Mouse (Mus musculus) olfactory bulb, adult 2 months (tissue): ENCODE data around the gene Zfp2. TPM values are rescaled to one million over a fixed set of nuclear protein-coding genes. Genes with fewer than 3 reads are reported as not detected.

ENCODE experiments used
- H3K27ac ChIP-seq: fragments of 200-500 bp; 2 replicates; pipeline ENCODE4 v1.5.1; 2012; ENCODE audit warnings: low read depth, low read length; ENCODE audit not compliant: insufficient read depth
- H3K4me1 ChIP-seq: fragments of 200-500 bp; 2 replicates; pipeline ENCODE4 v1.6.1; 2012; ENCODE audit warnings: low read length; ENCODE audit not compliant: control insufficient read depth, insufficient read depth
- H3K4me3 ChIP-seq: fragments of 200-500 bp; 2 replicates; pipeline ENCODE4 v1.5.1; 2012; ENCODE audit warnings: mild to moderate bottlenecking, low read depth, low read length, moderate library complexity; ENCODE audit not compliant: insufficient read depth
- CTCF ChIP-seq: fragments of 200-500 bp; IDR thresholded peaks from 2 replicates; pipeline ENCODE4 v1.5.1; 2012; ENCODE audit warnings: low read depth, mild to moderate bottlenecking, low read length, moderate library complexity; ENCODE audit not compliant: insufficient read depth
- POLR2A ChIP-seq: fragments of 200-500 bp; IDR thresholded peaks from 2 replicates; pipeline ENCODE4 v1.6.1; 2012; ENCODE audit warnings: mild to moderate bottlenecking, low read depth, low read length, moderate library complexity; ENCODE audit not compliant: insufficient read depth
- WGBS: fragments of 180-500 bp; shearing (Covaris S2); methylation state at CpG from one replicate; pipeline ENCODE4 v1.1.7; 2018; 5-methylcytosine and 5-hydroxymethylcytosine counted together
- polyA plus RNA-seq: library from polyadenylated mRNA; stranded (reverse); fragments of >200 nt; gene quantifications from 2 replicates; pipeline ENCODE4 v1.2.4, GENCODE M21; 2012; ENCODE audit warnings: low replicate concordance; ENCODE audit not compliant: missing spikeins, insufficient read depth, insufficient read length

The Zfp2 gene
- polyA plus RNA-seq, result not detected in 2 replicates

DNA sequence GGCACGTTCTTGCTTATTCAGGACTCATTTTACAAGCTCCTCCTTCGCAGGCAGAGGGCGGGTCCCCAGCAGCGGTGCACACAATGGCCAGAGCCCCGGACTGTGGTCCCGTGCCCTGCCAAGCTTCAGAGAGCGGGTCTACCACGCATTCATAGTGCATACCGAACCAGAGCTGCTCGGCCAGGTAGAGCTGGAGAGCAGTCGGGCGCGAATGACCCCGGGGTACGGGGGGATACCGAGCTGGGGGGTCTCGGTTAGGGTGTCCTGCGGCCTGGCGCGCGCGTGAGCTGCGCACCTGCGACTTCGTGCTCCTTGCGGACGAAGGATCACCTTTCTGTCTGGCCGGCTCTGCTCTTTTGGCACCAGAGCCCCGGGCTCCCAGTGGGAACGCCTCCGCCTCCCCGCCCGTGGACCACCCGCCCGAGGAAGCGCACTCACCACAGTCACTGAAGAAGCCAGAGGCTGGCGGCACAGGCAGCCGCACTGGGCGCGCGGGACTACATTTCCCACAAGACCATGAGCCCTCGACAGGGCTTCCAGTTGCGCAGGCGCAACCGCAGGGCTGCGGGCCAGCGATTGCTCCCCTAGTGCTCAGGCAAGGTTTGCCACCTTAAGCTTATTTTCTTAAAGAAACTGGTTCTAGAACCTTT, at the start of gene Zfp2:
Gene Zfp2 (minus strand): TSS at position 495 of the 650 bp plus-strand sequence.
- WGBS, result under 1% methylated on average over 47 of the region's 47 CpGs

DNA sequence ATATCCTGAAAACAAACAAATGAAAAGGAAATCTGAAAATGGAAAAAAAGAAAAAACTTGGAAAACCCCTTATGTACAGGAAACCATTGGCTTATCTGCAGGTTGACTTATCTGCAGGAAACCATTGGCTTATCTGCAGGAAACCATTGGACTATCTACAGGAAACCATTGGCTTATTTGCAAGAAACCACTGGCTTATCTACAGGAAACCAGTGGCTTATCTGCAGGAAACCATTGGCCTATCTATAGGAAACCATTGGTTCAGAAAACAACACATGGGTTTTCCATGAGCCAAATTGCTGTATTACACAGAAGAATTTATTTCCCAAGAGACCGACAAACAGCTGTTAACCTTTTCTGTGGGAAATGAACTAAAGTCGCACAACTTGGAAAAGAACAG, 48.9 kb upstream of the Zfp2 start:
- H3K4me3 ChIP-seq, result no peak overlapping the region
- WGBS, result 88% methylated on average over 2 of the region's 2 CpGs
- no peaks in the 10 kb centered on the region for H3K4me1 ChIP-seq
- TF ChIP-seq CTCF, result no peak
- TF ChIP-seq POLR2A, result no peak
- H3K27ac ChIP-seq, result no peak overlapping the region

More for the DNA sequence above, at the start of gene Zfp2:
- peak; percentile 45; the same call in 1 of the 2 replicates for TF ChIP-seq CTCF
- peak; percentile 52; the same call in 1 of the 2 replicates for TF ChIP-seq POLR2A
- H3K4me3 ChIP-seq, result peak within 1 kb of the TSS; percentile 78
- H3K27ac ChIP-seq, result no peak within 1 kb of the TSS
- H3K4me1 ChIP-seq, result peaks cover 9% of the 10 kb centered on the region

DNA sequence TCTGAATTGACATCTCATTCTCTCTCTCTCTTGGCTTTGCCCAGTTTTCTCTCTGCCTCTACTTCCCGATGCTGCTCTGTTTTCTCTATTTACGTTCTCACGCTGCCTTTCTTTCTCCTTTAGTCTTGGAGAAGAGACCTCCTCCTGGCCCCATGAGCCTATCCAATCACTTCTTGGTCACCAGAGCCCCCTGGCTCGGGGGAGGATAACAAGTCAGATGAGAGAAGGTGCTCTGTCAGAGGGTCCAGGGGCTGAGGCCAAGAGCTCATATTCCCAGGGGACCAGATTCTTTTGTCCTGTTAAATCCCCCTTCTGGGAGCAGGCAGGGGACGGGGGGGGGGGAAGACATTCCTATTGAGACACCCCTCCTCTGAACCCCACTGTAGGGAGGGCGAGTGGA, 37.7 kb upstream of the Zfp2 start, which contains the start of gene Prop1:
Gene Prop1 (minus strand): TSS at position 101 of the 400 bp plus-strand sequence.
- peaks cover 11% of the 10 kb centered on the region for H3K4me1 ChIP-seq
- TF ChIP-seq POLR2A (no peak), CTCF (no peak)
- H3K4me3 ChIP-seq, result no peak within 1 kb of the TSS
- H3K27ac ChIP-seq, result no peak within 1 kb of the TSS
- 72% methylated on average over 6 of the region's 6 CpGs for WGBS

DNA sequence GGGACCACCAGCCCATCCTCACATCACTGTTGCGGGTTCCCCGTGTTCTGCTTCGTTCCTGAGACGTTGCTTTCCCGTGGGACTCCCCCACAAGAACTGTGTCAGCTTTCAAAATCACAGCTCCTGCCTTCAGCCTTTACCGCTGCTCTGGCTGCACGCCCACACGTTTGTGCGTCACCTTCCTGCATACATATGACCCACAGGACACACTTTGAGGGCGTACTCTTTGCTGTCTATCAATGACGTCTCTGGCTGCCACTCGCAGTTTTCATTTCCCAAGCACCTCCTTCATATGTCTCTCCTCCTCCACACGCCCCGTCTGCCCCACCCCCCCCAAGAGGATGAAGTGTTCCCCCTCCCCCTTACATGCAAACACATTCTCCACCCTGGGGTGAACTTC, 36.3 kb upstream of the Zfp2 start:
- TF ChIP-seq CTCF (no peak), POLR2A (no peak)
- 51% methylated on average over 14 of the region's 14 CpGs for WGBS
- H3K4me3 ChIP-seq, result no peak overlapping the region
- no peak overlapping the region for H3K27ac ChIP-seq
- peaks cover 11% of the 10 kb centered on the region for H3K4me1 ChIP-seq

DNA sequence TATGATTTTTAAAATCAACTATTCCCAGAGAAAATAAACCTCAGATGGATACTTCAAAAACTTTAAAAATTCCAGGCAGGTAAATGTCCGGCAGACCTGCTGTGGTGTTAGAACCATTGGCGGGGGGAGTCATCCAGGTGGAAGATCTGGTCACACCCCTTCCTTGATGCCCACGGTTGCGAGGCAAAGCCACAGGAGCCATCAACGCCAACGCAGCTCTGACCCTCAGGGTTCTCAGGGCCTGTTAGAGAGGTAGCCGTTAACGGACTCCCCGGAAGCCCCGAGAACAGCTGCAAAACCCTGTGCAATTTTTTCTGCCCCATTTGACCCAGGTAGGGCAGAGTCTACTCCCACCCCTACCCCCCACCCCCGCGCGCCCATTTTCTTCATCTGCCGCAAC, 27.5 kb upstream of the Zfp2 start, which contains the start of gene 4933414I15Rik:
Gene 4933414I15Rik (minus strand): TSS at position 260 of the 400 bp plus-strand sequence.
- no peak within 1 kb of the TSS for H3K27ac ChIP-seq
- no peak within 1 kb of the TSS for H3K4me3 ChIP-seq
- no peaks in the 10 kb centered on the region for H3K4me1 ChIP-seq
- TF ChIP-seq POLR2A, result no peak
- no peak for TF ChIP-seq CTCF
- WGBS, result 80% methylated on average over 14 of the region's 14 CpGs

DNA sequence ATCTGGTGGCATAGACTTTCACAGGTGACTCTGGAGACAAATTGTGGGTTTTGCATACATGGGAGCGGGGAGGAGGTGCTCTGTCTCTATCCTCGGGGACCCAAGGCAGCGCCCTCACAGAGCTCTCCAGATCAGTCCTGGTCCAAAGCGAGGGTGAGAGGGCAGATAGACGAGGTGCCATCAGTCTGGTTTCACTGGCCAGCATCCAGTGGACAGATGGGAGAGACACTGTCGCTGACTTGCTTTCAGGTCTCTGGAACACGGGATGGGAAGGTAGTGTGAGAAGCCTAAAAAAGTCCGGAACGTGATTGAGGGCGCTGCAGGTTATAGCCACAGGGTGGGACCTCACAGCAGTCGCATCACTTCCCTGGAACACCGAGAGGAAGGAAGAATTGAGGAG, 26.4 kb upstream of the Zfp2 start:
- Histone ChIP-seq H3K4me1 (no peaks in the 10 kb centered on the region), H3K4me3 (no peak overlapping the region), H3K27ac (no peak overlapping the region)
- TF ChIP-seq CTCF, result no peak
- no peak for TF ChIP-seq POLR2A
- 77% methylated on average over 12 of the region's 12 CpGs for WGBS

DNA sequence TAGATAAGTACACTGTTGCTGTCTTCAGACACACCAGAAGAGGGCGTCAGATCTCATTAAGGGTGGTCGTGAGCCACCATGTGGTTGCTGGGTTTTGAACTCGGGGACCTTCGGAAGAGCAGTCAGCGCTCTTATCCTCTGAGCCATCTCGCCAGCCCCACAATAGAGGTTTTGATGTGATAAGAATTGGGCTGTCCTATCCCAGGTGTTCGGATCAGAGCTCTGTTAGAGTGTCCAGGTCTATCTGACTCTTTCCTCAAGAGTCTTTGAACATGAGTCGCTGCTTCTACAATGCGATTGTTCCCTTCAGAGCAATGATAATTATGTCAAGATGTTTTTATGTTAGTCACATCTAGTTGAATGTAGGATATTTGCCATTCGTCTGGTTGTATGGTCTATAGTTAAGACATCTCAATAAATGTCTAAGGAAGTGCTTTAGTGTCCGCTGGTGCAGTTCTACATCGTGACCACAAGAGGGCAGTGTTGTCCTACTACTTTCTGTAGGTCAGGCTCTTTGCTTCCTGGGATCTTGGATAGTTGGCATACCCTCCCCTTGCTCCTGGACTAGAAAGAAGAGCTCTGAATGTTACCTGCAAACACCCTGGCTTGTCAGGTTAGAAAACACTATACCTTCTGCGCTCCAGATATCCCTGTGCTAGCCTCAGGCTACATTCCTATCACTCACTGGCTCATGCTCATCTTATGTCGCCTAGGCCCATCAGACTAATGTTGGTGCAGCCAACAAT, 23.8 kb upstream of the Zfp2 start:
- Histone ChIP-seq H3K4me3 (no peak overlapping the region), H3K4me1 (no peaks in the 10 kb centered on the region), H3K27ac (no peak overlapping the region)
- WGBS, result 34% methylated on average over 14 of the region's 14 CpGs
- TF ChIP-seq POLR2A (no peak), CTCF (no peak)

DNA sequence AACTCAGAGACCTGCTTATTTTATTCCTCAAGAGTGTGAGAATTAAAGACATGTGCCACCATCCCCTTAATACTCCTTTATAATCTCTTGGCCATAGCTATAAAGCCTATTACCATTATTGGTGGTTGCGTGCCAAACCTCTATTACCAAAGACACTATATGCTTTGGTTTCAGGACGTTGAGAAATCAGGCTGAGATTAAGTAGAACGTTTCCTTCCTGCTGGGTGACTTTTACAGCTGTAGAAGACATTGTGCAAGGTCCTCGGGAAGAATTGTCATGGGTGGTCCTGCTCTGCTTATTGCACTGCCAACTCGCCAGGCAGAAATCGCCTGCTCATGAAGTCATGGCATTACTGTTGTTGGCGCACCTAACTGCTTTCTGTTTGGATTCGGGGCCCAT, 22.5 kb upstream of the Zfp2 start:
- Histone ChIP-seq H3K4me1 (no peaks in the 10 kb centered on the region), H3K4me3 (no peak overlapping the region), H3K27ac (no peak overlapping the region)
- 79% methylated on average over 8 of the region's 8 CpGs for WGBS
- no peak for TF ChIP-seq CTCF
- TF ChIP-seq POLR2A, result no peak

DNA sequence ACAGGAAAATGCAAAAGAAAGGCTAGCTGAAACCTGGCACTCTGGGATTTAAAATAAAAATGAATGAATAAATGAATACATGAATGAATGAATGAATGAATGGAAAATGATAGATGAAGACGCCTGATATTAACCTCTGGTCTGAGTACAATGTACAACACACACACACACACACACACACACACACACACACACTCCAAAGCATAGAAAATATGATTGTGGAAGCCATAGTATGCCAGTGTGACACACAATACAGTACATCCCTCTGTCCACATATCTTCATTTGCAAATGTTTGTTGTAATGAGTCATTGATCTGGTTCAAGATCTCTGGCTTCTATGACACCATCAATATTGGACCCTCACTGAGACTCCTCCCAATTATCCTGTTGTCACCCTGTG, 16.1 kb upstream of the Zfp2 start:
- 67% methylated on average over 1 of the region's 1 CpGs for WGBS
- H3K4me1 ChIP-seq, result peaks cover 7% of the 10 kb centered on the region; the same call in 1 of the 2 replicates
- TF ChIP-seq CTCF (no peak), POLR2A (no peak)
- no peak overlapping the region for H3K27ac ChIP-seq
- H3K4me3 ChIP-seq, result no peak overlapping the region
